Mouse (Mus musculus) CH12.LX (cell line): ENCODE measurements around the gene Tiam1. TPM values are rescaled to one million over a fixed set of nuclear protein-coding genes. Genes with fewer than 3 reads are reported as not detected.

Source experiments
- DNase-seq: peaks from one replicate; pipeline ENCODE4 v3.0.0-alpha.2; 2013; ENCODE audit errors: extremely low read depth
- H3K27ac ChIP-seq: 2 replicates; pipeline ENCODE4 v1.5.1; 2012; ENCODE audit warnings: low read depth, mild to moderate bottlenecking, control low read depth, moderate library complexity; ENCODE audit not compliant: insufficient read depth
- H3K27me3 ChIP-seq: replicated peaks from 2 replicates; pipeline ENCODE3; 2012; ENCODE audit warnings: inconsistent platforms
- H3K36me3 ChIP-seq, 2 experiments: replicated peaks in 1 of 2; 2 replicates each; pipeline versions ENCODE3 to v1.6.1; 2012; ENCODE audit warnings: inconsistent platforms in 1 of 2, low read length in 1 of 2, mild to moderate bottlenecking in 1 of 2, mixed read lengths in 1 of 2, moderate library complexity in 1 of 2; ENCODE audit not compliant: control insufficient read depth in 1 of 2, insufficient read depth in 1 of 2
- H3K4me1 ChIP-seq, 2 experiments: 2 replicates each; pipeline ENCODE4 v1.6.1; 2012; ENCODE audit warnings: inconsistent platforms in 1 of 2, moderate library complexity in 1 of 2; ENCODE audit not compliant: insufficient read depth in 2 of 2, control insufficient read depth in 1 of 2
- H3K4me2 ChIP-seq: 2 replicates; pipeline ENCODE4 v1.6.1; 2012; ENCODE audit warnings: low read depth, mild to moderate bottlenecking, control low read depth; ENCODE audit not compliant: poor library complexity, insufficient read depth, severe bottlenecking
- H3K4me3 ChIP-seq, 3 experiments: fragments of 150-350 bp in 1 of 3; sonication (generic) in 1 of 3; replicated peaks in 1 of 3; 2 replicates each; pipeline versions ENCODE3 to v1.5.1; 2011 to 2012; ENCODE audit warnings: low read depth in 2 of 3, low read length in 2 of 3, mild to moderate bottlenecking in 2 of 3, moderate library complexity in 2 of 3, control low read depth in 1 of 3, improper control_type of control experiment in 1 of 3, inconsistent platforms in 1 of 3, mixed read lengths in 1 of 3; ENCODE audit not compliant: poor library complexity in 1 of 3
- H3K79me2 ChIP-seq: replicated peaks from 2 replicates; pipeline ENCODE4 v1.6.1; 2012; ENCODE audit warnings: mild to moderate bottlenecking, moderate library complexity; ENCODE audit not compliant: control insufficient read depth, poor library complexity, insufficient read depth, severe bottlenecking; ENCODE audit errors: extremely low read depth
- H3K9ac ChIP-seq: 2 replicates; pipeline ENCODE4 v1.6.1; 2012; ENCODE audit warnings: low read depth, mild to moderate bottlenecking, control low read depth, moderate library complexity; ENCODE audit not compliant: insufficient read depth
- H3K9me3 ChIP-seq: replicated peaks from 2 replicates; pipeline ENCODE3; 2012; ENCODE audit warnings: low read length, inconsistent platforms, mixed read lengths
- ELF1 ChIP-seq: IDR thresholded peaks from 2 replicates; pipeline ENCODE4 v1.6.1; 2014; ENCODE audit warnings: low read depth, mild to moderate bottlenecking, inconsistent platforms, low read length, improper control_type of control experiment
- EP300 ChIP-seq: IDR thresholded peaks from 2 replicates; pipeline ENCODE4 v1.6.1; 2011; ENCODE audit warnings: low read length, improper control_type of control experiment
- ETS1 ChIP-seq: conservative IDR thresholded peaks from 2 replicates; pipeline ENCODE4 v1.6.1; 2012; ENCODE audit warnings: low read depth, mild to moderate bottlenecking, inconsistent platforms, low read length, improper control_type of control experiment, moderate library complexity
- HCFC1 ChIP-seq: IDR thresholded peaks from 2 replicates; pipeline ENCODE4 v1.6.1; 2012; ENCODE audit warnings: low read depth, mild to moderate bottlenecking, inconsistent platforms, low read length, improper control_type of control experiment
- KAT2A ChIP-seq: IDR thresholded peaks from 2 replicates; pipeline ENCODE4 v1.6.1; 2012; ENCODE audit warnings: low read length, improper control_type of control experiment, inconsistent platforms; ENCODE audit not compliant: insufficient replicate concordance
- MAX ChIP-seq: IDR thresholded peaks from 2 replicates; pipeline ENCODE4 v1.6.1; 2011; ENCODE audit warnings: low read length, improper control_type of control experiment
- MAZ ChIP-seq: IDR thresholded peaks from 2 replicates; pipeline ENCODE4 v1.6.1; 2012; ENCODE audit warnings: low read depth, mild to moderate bottlenecking, inconsistent platforms, low read length, improper control_type of control experiment, moderate library complexity
- MEF2A ChIP-seq: IDR thresholded peaks from 2 replicates; pipeline ENCODE4 v1.6.1; 2014; ENCODE audit warnings: low read depth, mild to moderate bottlenecking, inconsistent platforms, low read length, improper control_type of control experiment, borderline replicate concordance
- MXI1 ChIP-seq: IDR thresholded peaks from 2 replicates; pipeline ENCODE4 v1.6.1; 2011; ENCODE audit warnings: mild to moderate bottlenecking, low read depth, low read length, improper control_type of control experiment
- MYC ChIP-seq: IDR thresholded peaks from 2 replicates; pipeline ENCODE4 v1.6.1; 2011; ENCODE audit warnings: low read depth, mild to moderate bottlenecking, improper control_type of control experiment, low read length
- PAX5 ChIP-seq: IDR thresholded peaks from 2 replicates; pipeline ENCODE4 v1.6.1; 2012; ENCODE audit warnings: low read length, inconsistent platforms, mixed read lengths
- RAD21 ChIP-seq: IDR thresholded peaks from 2 replicates; pipeline ENCODE4 v1.6.1; 2011; ENCODE audit warnings: low read depth, mild to moderate bottlenecking, low read length, improper control_type of control experiment, moderate library complexity
- RCOR1 ChIP-seq: conservative IDR thresholded peaks from 2 replicates; pipeline ENCODE4 v1.6.1; 2012; ENCODE audit warnings: low read depth, mild to moderate bottlenecking, inconsistent platforms, low read length, improper control_type of control experiment
- SIN3A ChIP-seq: IDR thresholded peaks from 2 replicates; pipeline ENCODE4 v1.6.1; 2012; ENCODE audit warnings: low read length, improper control_type of control experiment, inconsistent platforms
- SMC3 ChIP-seq: IDR thresholded peaks from 2 replicates; pipeline ENCODE4 v1.6.1; 2011; ENCODE audit warnings: low read depth, low read length, improper control_type of control experiment
- TBP ChIP-seq: conservative IDR thresholded peaks from 2 replicates; pipeline ENCODE4 v1.6.1; 2011; ENCODE audit warnings: low read depth, low read length, improper control_type of control experiment
- TCF12 ChIP-seq: IDR thresholded peaks from 2 replicates; pipeline ENCODE4 v1.6.1; 2014; ENCODE audit warnings: low read depth, mild to moderate bottlenecking, inconsistent platforms, low read length, improper control_type of control experiment
- UBTF ChIP-seq: IDR thresholded peaks from 2 replicates; pipeline ENCODE4 v1.6.1; 2012; ENCODE audit warnings: low read depth, mild to moderate bottlenecking, inconsistent platforms, low read length, improper control_type of control experiment, moderate library complexity
- USF1 ChIP-seq: IDR thresholded peaks from 2 replicates; pipeline ENCODE4 v1.6.1; 2014; ENCODE audit warnings: low read depth, mild to moderate bottlenecking, inconsistent platforms, low read length, improper control_type of control experiment
- USF2 ChIP-seq: conservative IDR thresholded peaks from 2 replicates; pipeline ENCODE4 v1.6.1; 2011; ENCODE audit warnings: low read depth, low read length, improper control_type of control experiment
- ZC3H11A ChIP-seq: IDR thresholded peaks from 2 replicates; pipeline ENCODE4 v1.6.1; 2012; ENCODE audit warnings: low read depth, mild to moderate bottlenecking, inconsistent platforms, low read length, improper control_type of control experiment
- dilution Hi-C: fragments of 300-500 bp; cut with MboI; formaldehyde crosslinking; loops from 2 replicates; pipeline ENCODE4 v1.14.3; 2020; ENCODE audit warnings: low sequenced_read_pairs; ENCODE audit not compliant: extremely low pct_unique_long_range_greater_than_20kb, extremely low pct_ligation_motif_present
- in situ Hi-C: fragments of 300-500 bp; cut with MboI; formaldehyde crosslinking; loops from 3 replicates; pipeline ENCODE4 v1.14.3; 2019; ENCODE audit warnings: low sequenced_read_pairs, low pct_ligation_motif_present, low pct_unique_long_range_greater_than_20kb, mixed read lengths
- polyA plus RNA-seq: library from polyadenylated mRNA; unstranded; fragments of >175 nt; gene quantifications from 2 replicates; pipeline ENCODE4 v1.2.1, GENCODE M21; 2012; ENCODE audit warnings: low read depth; ENCODE audit not compliant: insufficient read length
- total RNA-seq, 2 experiments: library from RNA; depleted of rRNA; stranded (reverse); fragments of 300-350 nt in 1 of 2; fragments of >200 nt in 1 of 2; gene quantifications; 2 replicates each; pipeline ENCODE4 v1.2.3; 2012 to 2014

Tiam1 gene
- total and polyA plus RNA-seq, 3 experiments: 0.03 to 0.40 (median 0.04) TPM

GRCm38 (mm10) chr16:90134351-90134750, 9.2 kb downstream of the Tiam1 start:
- Histone ChIP-seq H3K27me3 (peaks cover 30% of the 10 kb centered on the region), H3K4me2 (no peak overlapping the region), H3K79me2 (no peaks in the 10 kb centered on the region), H3K27ac (no peak overlapping the region), H3K36me3 (no peaks in the 10 kb centered on the region), H3K4me3 (no peak overlapping the region), H3K4me1 (peaks cover 0 to 4% of the 10 kb centered on the region in 2 experiments; a peak in 2 of 4 replicates), H3K9ac (no peak overlapping the region), H3K9me3 (peaks cover 33% of the 10 kb centered on the region)
- DNase-seq: no peak
- no peak for TF ChIP-seq TBP
- no peak for TF ChIP-seq MAX
- no peak for TF ChIP-seq MAZ
- TF ChIP-seq RAD21: no peak
- TF ChIP-seq MXI1: no peak
- TF ChIP-seq PAX5: no peak
- TF ChIP-seq SMC3: no peak
- TF ChIP-seq UBTF: no peak
- TF ChIP-seq MEF2A: no peak
- no peak for TF ChIP-seq RCOR1
- TF ChIP-seq EP300: no peak
- no peak for TF ChIP-seq MYC
- in situ Hi-C loops (no loop called here), dilution Hi-C loops (no loop called here)

- DNase-seq: no peak
- peaks cover 0 to 6% of the 10 kb centered on the region in 2 experiments; a peak in 2 of 4 replicates for H3K4me1 ChIP-seq
- H3K36me3 ChIP-seq: no peaks in the 10 kb centered on the region
- dilution Hi-C loops: no loop called here
- H3K27ac ChIP-seq: no peak overlapping the region
- in situ Hi-C loops: no loop called here
- TF ChIP-seq ELF1 (no peak), HCFC1 (no peak), RAD21 (no peak), KAT2A (no peak), USF2 (no peak), TBP (no peak), SIN3A (no peak), TCF12 (no peak), UBTF (no peak), MEF2A (no peak), RCOR1 (no peak), USF1 (no peak), ZC3H11A (no peak), MYC (no peak), ETS1 (no peak)
- no peak overlapping the region for H3K9ac ChIP-seq
- no peak overlapping the region for H3K4me2 ChIP-seq
- no peak overlapping the region for H3K4me3 ChIP-seq
- no peaks in the 10 kb centered on the region for H3K79me2 ChIP-seq
- peaks cover 27% of the 10 kb centered on the region for H3K27me3 ChIP-seq
- peaks cover 31% of the 10 kb centered on the region for H3K9me3 ChIP-seq
These were observed 10.8 kb downstream of the Tiam1 start for GRCm38 (mm10) chr16:90132816-90133215.
